Mouse (Mus musculus): ENCODE data around the gene Rsph6a. TPM values are rescaled to one million over a fixed set of nuclear protein-coding genes. Genes with fewer than 3 reads are reported as not detected.

The Rsph6a gene
- not detected in 2 replicates for polyA plus RNA-seq (2014; fragmentation: Nextera tagmentation; extraction: Ambion mirVana)

GRCm38 (mm10) chr7:19054047-19054776 is at the start of gene Rsph6a:
Gene Rsph6a, plus strand, starts transcription at chr7:19054690.
- Histone ChIP-seq H3K27ac (ENCODE audit: low read depth) (no peak within 1 kb of the TSS), H3K4me2 (no peak within 1 kb of the TSS; the same call in 1 of the 2 replicates), H3K36me3 (ENCODE audit: insufficient read depth) (peaks cover 55% of the 10 kb centered on the region), H3K4me3 (ENCODE audit: low read depth, low read length) (no peak within 1 kb of the TSS), H3K4me1 (ENCODE audit: insufficient read depth) (no peaks in the 10 kb centered on the region), H3K9me3 (ENCODE audit: low read depth, low read length) (no peaks in the 10 kb centered on the region), H3K9ac (no peak within 1 kb of the TSS), H3K27me3 (ENCODE audit: insufficient read depth, low read length) (no peaks in the 10 kb centered on the region)
- ATAC-seq (ENCODE audit: insufficient read depth) (peak; percentile 47; the same call in 1 of the 2 replicates), DNase-seq (peak; percentile 76)
- TF ChIP-seq CTCF (IDR thresholded peaks at IDR 0.05; ENCODE audit: low read depth), result peak; percentile 69
- 31% methylated on average over 33 of the region's 33 CpGs for WGBS

GRCm38 (mm10) chr7:19005417-19006121 is 48.9 kb upstream of the Rsph6a start:
- Histone ChIP-seq H3K9ac (peak overlapping the region; percentile 86), H3K4me1 (ENCODE audit: insufficient read depth) (peaks cover 19% of the 10 kb centered on the region), H3K4me3 (ENCODE audit: low read depth, low read length) (peak overlapping the region; percentile 89), H3K4me2 (peak overlapping the region; percentile 98), H3K9me3 (ENCODE audit: low read depth, low read length) (no peaks in the 10 kb centered on the region), H3K27ac (ENCODE audit: low read depth) (no peak overlapping the region), H3K27me3 (ENCODE audit: insufficient read depth, low read length) (no peaks in the 10 kb centered on the region), H3K36me3 (ENCODE audit: insufficient read depth) (peaks cover 22% of the 10 kb centered on the region)
- WGBS, result 66% methylated on average over 34 of the region's 34 CpGs
- no peak for TF ChIP-seq CTCF (IDR thresholded peaks at IDR 0.05; ENCODE audit: low read depth)
- ATAC-seq (ENCODE audit: insufficient read depth), result no peak
- no peak for DNase-seq

- Histone ChIP-seq H3K4me3 (ENCODE audit: low read depth, low read length) (peak overlapping the region; percentile 89), H3K4me2 (peak overlapping the region; percentile 98), H3K27me3 (ENCODE audit: insufficient read depth, low read length) (no peaks in the 10 kb centered on the region), H3K9me3 (ENCODE audit: low read depth, low read length) (no peaks in the 10 kb centered on the region), H3K36me3 (ENCODE audit: insufficient read depth) (peaks cover 22% of the 10 kb centered on the region), H3K27ac (ENCODE audit: low read depth) (peak overlapping the region; percentile 64; the same call in 1 of the 2 replicates), H3K9ac (0 out of 2 replicates have a peak overlapping the region, but pooled peaks have one; percentile 18), H3K4me1 (ENCODE audit: insufficient read depth) (peaks cover 19% of the 10 kb centered on the region)
- peak; percentile 100 for TF ChIP-seq CTCF (IDR thresholded peaks at IDR 0.05; ENCODE audit: low read depth)
- DNase-seq, result peak; percentile 97
- 5% methylated on average over 12 of the region's 12 CpGs for WGBS
- ATAC-seq (ENCODE audit: insufficient read depth), result no peak
Measured at GRCm38 (mm10) chr7:19006476-19006875, 48.0 kb upstream of the Rsph6a start.

GRCm38 (mm10) chr7:19007026-19007977 is 47.2 kb upstream of the Rsph6a start:
- Histone ChIP-seq H3K4me2 (peak overlapping the region; percentile 42), H3K27me3 (ENCODE audit: insufficient read depth, low read length) (no peaks in the 10 kb centered on the region), H3K9me3 (ENCODE audit: low read depth, low read length) (no peaks in the 10 kb centered on the region), H3K4me1 (ENCODE audit: insufficient read depth) (peaks cover 18% of the 10 kb centered on the region), H3K27ac (ENCODE audit: low read depth) (peak overlapping the region; percentile 68), H3K9ac (no peak overlapping the region; the same call in 1 of the 2 replicates), H3K36me3 (ENCODE audit: insufficient read depth) (peaks cover 22% of the 10 kb centered on the region), H3K4me3 (ENCODE audit: low read depth, low read length) (no peak overlapping the region)
- ATAC-seq (ENCODE audit: insufficient read depth) (no peak; the same call in 1 of the 2 replicates), DNase-seq (no peak)
- WGBS, result 52% methylated on average over 13 of the region's 13 CpGs
- TF ChIP-seq CTCF (IDR thresholded peaks at IDR 0.05; ENCODE audit: low read depth), result no peak

- no peak for DNase-seq
- TF ChIP-seq CTCF (IDR thresholded peaks at IDR 0.05; ENCODE audit: low read depth), result no peak
- H3K4me1 ChIP-seq (ENCODE audit: insufficient read depth), result peaks cover 13% of the 10 kb centered on the region
- no peak overlapping the region for H3K4me3 ChIP-seq (ENCODE audit: low read depth, low read length)
- H3K9me3 ChIP-seq (ENCODE audit: low read depth, low read length), result no peaks in the 10 kb centered on the region
- no peak overlapping the region for H3K4me2 ChIP-seq
- no peak overlapping the region for H3K9ac ChIP-seq
- no peaks in the 10 kb centered on the region for H3K27me3 ChIP-seq (ENCODE audit: insufficient read depth, low read length)
- WGBS, result 70% methylated on average over 7 of the region's 7 CpGs
- no peak for ATAC-seq (ENCODE audit: insufficient read depth)
- peaks cover 15% of the 10 kb centered on the region for H3K36me3 ChIP-seq (ENCODE audit: insufficient read depth)
- H3K27ac ChIP-seq (ENCODE audit: low read depth), result no peak overlapping the region
Measured at GRCm38 (mm10) chr7:19010581-19010980, 43.9 kb upstream of the Rsph6a start.

GRCm38 (mm10) chr7:19012025-19012621 is 42.4 kb upstream of the Rsph6a start:
- H3K4me3 ChIP-seq (ENCODE audit: low read depth, low read length), result peak overlapping the region; percentile 35
- no peaks in the 10 kb centered on the region for H3K27me3 ChIP-seq (ENCODE audit: insufficient read depth, low read length)
- 1% methylated on average over 29 of the region's 31 CpGs for WGBS
- peak overlapping the region; percentile 65 for H3K9ac ChIP-seq
- no peak for TF ChIP-seq CTCF (IDR thresholded peaks at IDR 0.05; ENCODE audit: low read depth)
- no peaks in the 10 kb centered on the region for H3K9me3 ChIP-seq (ENCODE audit: low read depth, low read length)
- H3K4me1 ChIP-seq (ENCODE audit: insufficient read depth), result peaks cover 6% of the 10 kb centered on the region
- ATAC-seq (ENCODE audit: insufficient read depth) (peak; percentile 33), DNase-seq (peak; percentile 47)
- peaks cover 2% of the 10 kb centered on the region; the same call in 1 of the 2 replicates for H3K36me3 ChIP-seq (ENCODE audit: insufficient read depth)
- H3K27ac ChIP-seq (ENCODE audit: low read depth), result peak overlapping the region; percentile 81
- H3K4me2 ChIP-seq, result peak overlapping the region; percentile 76

All from lung, embryonic 14.5 days (tissue).